Mouse (Mus musculus): ENCODE data around the gene Zfp995.
"Not testable (repeated sequence)": the region's sequence is repeated elsewhere in the genome, so short reads cannot be mapped to it uniquely, and the experiment has no call there.

The Zfp995 gene

GRCm38 (mm10) chr17:21909456-21910052, at the start of gene Zfp995:
Gene Zfp995 (minus strand): TSS chr17:21909926.
- DNase-seq (ENCODE audit: low spot score in 2 of 2): peak; percentile 39 to 45

GRCm38 (mm10) chr17:21909039-21909438, 687 bp downstream of the Zfp995 start:
- no peak for DNase-seq (ENCODE audit: low spot score in 2 of 2)

GRCm38 (mm10) chr17:21871256-21871655, 38.5 kb downstream of the Zfp995 start:
- DNase-seq (ENCODE audit: low spot score in 2 of 2): no peak

- DNase-seq (ENCODE audit: low spot score in 2 of 2): not testable (repeated sequence)
Measured at GRCm38 (mm10) chr17:21846322-21846582, 63.5 kb downstream of the Zfp995 start.

- peak; percentile 3 to 18 for DNase-seq (ENCODE audit: low spot score in 2 of 2)
Measured at GRCm38 (mm10) chr17:21845545-21846321, 64.0 kb downstream of the Zfp995 start, which contains the start of gene Zfp820. Gene Zfp820 (minus strand): TSS chr17:21845772.

- DNase-seq (ENCODE audit: low spot score in 2 of 2): no peak
Measured at GRCm38 (mm10) chr17:21838510-21838909, 71.2 kb downstream of the Zfp995 start.

Data from spleen, postnatal 36 days (tissue).